Mouse (Mus musculus) stomach, postnatal 0 days (tissue): Measurements from ENCODE around the gene Dnpep.

Source experiments
- CTCF ChIP-seq: IDR thresholded peaks from 2 replicates; pipeline ENCODE4 v1.5.1; 2016; ENCODE audit warnings: antibody characterized with exemption, low read depth, mild to moderate bottlenecking, moderate library complexity
- EP300 ChIP-seq: optimal IDR thresholded peaks from 2 replicates; pipeline ENCODE3; 2016; ENCODE audit warnings: antibody characterized with exemption

DNA sequence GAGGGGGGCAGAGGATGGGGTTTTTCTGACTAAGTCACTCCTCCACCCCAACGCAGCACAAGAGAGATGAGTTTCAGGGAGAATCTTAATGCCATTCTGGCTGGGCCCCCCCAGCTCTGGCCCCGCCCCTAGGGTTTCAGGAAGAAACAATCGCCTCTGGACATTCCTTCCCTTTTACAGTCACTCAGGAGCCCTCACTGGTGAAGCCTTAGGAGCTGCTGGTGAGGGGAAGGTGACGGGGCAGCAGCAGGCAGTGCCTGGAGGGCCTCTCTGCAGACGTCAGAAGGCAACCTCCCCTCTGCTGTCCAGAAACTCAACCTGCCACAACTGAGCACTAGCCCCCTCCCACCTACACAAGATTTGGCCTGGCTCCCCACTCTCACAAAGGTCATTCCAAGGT lies 31.5 kb upstream of the Dnpep start:
- TF ChIP-seq CTCF: no peak
- no peak for TF ChIP-seq EP300
